Mouse (Mus musculus) right cerebral cortex, postnatal 36 days (tissue): ENCODE measurements around the gene Olfr1382.
"Not testable (repeated sequence)": the region's sequence is repeated elsewhere in the genome, so short reads cannot be mapped to it uniquely, and the experiment has no call there.

Experiments used
- DNase-seq, 2 experiments: peaks; one replicate each; pipeline ENCODE4 v3.0.0; 2022; ENCODE audit warnings: low spot score in 2 of 2, mixed read lengths in 1 of 2

Gene Olfr1382

GRCm38 (mm10) chr11:49527947-49528346 lies at the start of gene Olfr1382:
Gene Olfr1382 (plus strand): TSS chr11:49528247.
- DNase-seq, result no peak

GRCm38 (mm10) chr11:49485973-49486372 lies 42.1 kb upstream of the Olfr1382 start:
- DNase-seq, result no peak

- not testable (repeated sequence) for DNase-seq
These were observed 39.3 kb upstream of the Olfr1382 start, which contains the start of gene Olfr1385 for GRCm38 (mm10) chr11:49488770-49489169. Gene Olfr1385 (plus strand): TSS chr11:49489070.

DNA sequence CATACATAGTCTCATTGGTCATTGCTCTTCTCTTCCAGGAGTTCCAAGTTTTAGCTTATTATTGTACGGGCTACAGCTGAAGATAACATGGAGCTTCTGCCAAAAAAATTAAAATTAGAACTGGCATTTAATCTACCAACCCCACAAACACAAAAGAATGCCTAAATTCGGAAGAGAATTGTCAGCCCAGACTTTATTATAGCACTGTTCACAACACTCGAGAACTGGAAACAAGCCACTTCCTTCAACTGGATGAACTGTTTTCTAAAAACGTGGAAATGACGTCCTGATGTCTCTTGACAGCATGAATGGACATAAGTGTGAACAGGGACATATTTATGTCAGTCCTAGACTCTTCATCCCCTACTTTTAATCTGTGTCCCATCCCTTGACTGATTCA lies 10.0 kb upstream of the Olfr1382 start:
- peak in 1 of 2 experiments; percentile 9 for DNase-seq

DNA sequence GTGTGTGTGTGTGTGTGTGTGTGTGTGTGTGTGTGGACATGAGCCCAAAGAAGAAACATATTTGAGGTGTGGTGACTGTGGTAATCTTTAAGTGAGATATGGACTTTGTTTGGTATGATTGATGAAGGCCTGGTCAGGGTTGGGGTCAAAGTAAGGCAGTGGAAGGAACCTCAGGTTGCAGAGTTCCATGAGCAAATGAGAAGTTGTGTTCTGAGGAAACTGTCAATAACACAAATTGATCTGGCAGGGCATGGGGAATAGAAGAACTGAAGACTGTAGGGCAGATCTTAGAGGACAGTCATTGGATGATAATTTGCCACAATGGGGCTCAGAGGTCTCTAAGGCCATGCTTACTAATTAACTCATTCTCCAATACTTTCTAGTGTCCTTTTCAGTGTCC lies 8.7 kb upstream of the Olfr1382 start, which contains the start of gene Olfr1383:
Gene Olfr1383, plus strand, starts transcription at position 301 of the 400 bp plus-strand sequence.
- no peak for DNase-seq

DNA sequence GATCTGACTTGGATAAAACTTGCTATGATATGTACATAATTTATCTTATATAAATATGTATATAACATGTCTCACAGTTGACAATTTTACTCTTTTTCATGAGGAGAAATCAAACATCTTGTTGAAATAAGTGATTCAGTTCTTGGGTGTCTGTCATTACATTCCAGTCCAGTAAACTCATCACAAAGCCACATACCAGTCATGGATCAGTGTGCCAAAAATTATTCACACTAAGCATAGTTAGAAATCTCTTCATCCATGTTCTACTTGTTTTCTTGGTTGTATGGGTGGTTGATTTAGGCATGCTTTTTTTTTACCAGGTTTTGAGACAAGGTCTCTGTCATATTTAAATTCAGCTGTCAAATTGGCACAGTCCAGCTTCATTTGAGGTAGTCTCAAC lies 4.7 kb downstream of the Olfr1382 start:
- no peak for DNase-seq

GRCm38 (mm10) chr11:49536631-49537030 lies 8.6 kb downstream of the Olfr1382 start:
- DNase-seq, result peak in 1 of 2 experiments; percentile 31

DNA sequence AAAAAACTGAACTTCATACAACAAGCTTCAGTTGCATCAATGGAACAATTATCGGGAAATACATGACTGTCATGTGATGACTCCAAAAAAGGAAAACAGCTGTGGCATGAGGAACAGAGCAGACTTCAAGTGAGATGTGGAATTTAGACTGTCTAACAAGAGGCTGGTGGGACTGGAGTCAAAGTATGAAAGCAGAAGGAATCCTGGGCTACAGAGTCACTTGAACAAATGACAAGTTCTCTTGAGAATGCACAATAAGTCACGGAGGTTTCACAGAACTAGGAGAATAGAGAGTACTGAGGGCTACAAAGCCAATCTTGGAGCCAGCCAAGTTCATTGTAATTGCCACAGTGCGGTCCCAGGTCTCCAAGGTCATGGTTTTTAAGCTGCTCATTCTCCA lies 15.1 kb downstream of the Olfr1382 start, which contains the start of gene Olfr1381:
Gene Olfr1381, plus strand, starts transcription at position 301 of the 400 bp plus-strand sequence.
- DNase-seq, result not testable (repeated sequence)

- DNase-seq, result not testable (repeated sequence)
These were observed 26.0 kb downstream of the Olfr1382 start for GRCm38 (mm10) chr11:49554033-49554432.

- DNase-seq, result not testable (repeated sequence)
These were observed 28.5 kb downstream of the Olfr1382 start, which contains the start of gene Olfr1380 for GRCm38 (mm10) chr11:49556578-49556977. Gene Olfr1380 (plus strand): TSS chr11:49556878.

GRCm38 (mm10) chr11:49575054-49575453 lies 47.0 kb downstream of the Olfr1382 start:
- not testable (repeated sequence) for DNase-seq

DNA sequence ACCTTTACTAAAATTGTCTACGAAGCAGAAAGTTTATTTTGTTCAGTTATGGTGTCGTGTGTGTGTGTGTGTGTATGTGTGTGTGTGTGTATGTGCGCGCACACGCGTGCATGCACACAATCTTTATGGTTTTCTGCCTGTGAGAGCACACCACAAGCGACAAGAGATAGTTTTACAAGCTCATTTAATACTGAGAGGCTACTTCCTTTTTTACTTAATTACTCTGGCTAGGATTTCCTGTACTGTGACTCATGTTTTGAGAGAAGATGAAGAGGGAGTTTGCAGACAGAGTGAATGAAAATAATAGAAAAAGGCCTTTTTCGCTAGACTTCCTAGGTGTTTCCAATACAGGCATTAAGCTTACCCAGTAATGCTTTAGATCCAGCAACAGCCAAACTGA lies 52.4 kb downstream of the Olfr1382 start:
- not testable (repeated sequence) for DNase-seq
